Mouse (Mus musculus) right cerebral cortex, postnatal 10 days (tissue): ENCODE results near the gene Fntb.
"Not testable (repeated sequence)": the region's sequence is repeated elsewhere in the genome, so short reads cannot be mapped to it uniquely, and the experiment has no call there.

Source experiments
- DNase-seq, 2 experiments: peaks; one replicate each; pipeline ENCODE4 v3.0.0; 2021; ENCODE audit warnings: low spot score in 2 of 2

The Fntb gene

GRCm38 (mm10) chr12:76792540-76792939 is 27.2 kb downstream of the Fntb start:
- not testable (repeated sequence) for DNase-seq

GRCm38 (mm10) chr12:76795350-76795749 is 30.0 kb downstream of the Fntb start, which contains the start of gene Gpx2:
Gene Gpx2 (minus strand): TSS chr12:76795554.
- DNase-seq = no peak

GRCm38 (mm10) chr12:76796938-76797539 is 31.6 kb downstream of the Fntb start:
- no peak for DNase-seq

GRCm38 (mm10) chr12:76798008-76798720 is 32.8 kb downstream of the Fntb start:
- no peak for DNase-seq

GRCm38 (mm10) chr12:76803028-76803427 is 37.6 kb downstream of the Fntb start:
- DNase-seq = peak in 1 of 2 experiments; percentile 63

GRCm38 (mm10) chr12:76803700-76804252 is 38.4 kb downstream of the Fntb start:
- DNase-seq = peak in 1 of 2 experiments; percentile 63

- no peak for DNase-seq
These were observed 39.8 kb downstream of the Fntb start for GRCm38 (mm10) chr12:76805056-76805811.

- no peak for DNase-seq
These were observed 42.4 kb downstream of the Fntb start for GRCm38 (mm10) chr12:76807796-76808195.

GRCm38 (mm10) chr12:76810491-76810890 is 45.1 kb downstream of the Fntb start:
- no peak for DNase-seq

GRCm38 (mm10) chr12:76811006-76811405 is 45.6 kb downstream of the Fntb start:
- no peak for DNase-seq

GRCm38 (mm10) chr12:76813543-76813942 is 48.2 kb downstream of the Fntb start:
- DNase-seq = no peak

GRCm38 (mm10) chr12:76814120-76814519 is 48.7 kb downstream of the Fntb start:
- no peak for DNase-seq

GRCm38 (mm10) chr12:76816720-76817119 is 51.3 kb downstream of the Fntb start:
- DNase-seq = no peak

- no peak for DNase-seq
These were observed 51.8 kb downstream of the Fntb start for GRCm38 (mm10) chr12:76817176-76817575.

- no peak for DNase-seq
These were observed 52.7 kb downstream of the Fntb start for GRCm38 (mm10) chr12:76818120-76818519.

GRCm38 (mm10) chr12:76818908-76819307 is 53.5 kb downstream of the Fntb start:
- peak; percentile 71 to 75 for DNase-seq

GRCm38 (mm10) chr12:76819816-76820215 is 54.4 kb downstream of the Fntb start:
- no peak for DNase-seq

GRCm38 (mm10) chr12:76820615-76821014 is 55.2 kb downstream of the Fntb start:
- DNase-seq = no peak

- peak in 1 of 2 experiments; percentile 61 for DNase-seq
These were observed 56.7 kb downstream of the Fntb start for GRCm38 (mm10) chr12:76822002-76822650.

GRCm38 (mm10) chr12:76822651-76823041 is 57.3 kb downstream of the Fntb start, which contains the start of gene Rab15:
Gene Rab15 (minus strand): TSS chr12:76822908.
- DNase-seq = peak in 1 of 2 experiments; percentile 47

- peak; percentile 56 to 64 for DNase-seq
These were observed 59.9 kb downstream of the Fntb start for GRCm38 (mm10) chr12:76825283-76825682.

- peak in 1 of 2 experiments; percentile 49 for DNase-seq
These were observed 67.3 kb downstream of the Fntb start for GRCm38 (mm10) chr12:76832704-76833103.
